Mouse (Mus musculus) spleen, adult 2 months (tissue): ENCODE measurements around the gene Crybg2.

ENCODE experiments used
- CTCF ChIP-seq: fragments of 200-500 bp; IDR thresholded peaks from 2 replicates; pipeline ENCODE4 v1.5.1; 2011; ENCODE audit warnings: mild to moderate bottlenecking, inconsistent platforms; ENCODE audit not compliant: insufficient read depth, insufficient read length, insufficient replicate concordance; ENCODE audit errors: extremely low read depth
- POLR2A ChIP-seq: fragments of 200-500 bp; IDR thresholded peaks from 2 replicates; pipeline ENCODE4 v1.6.1; 2011; ENCODE audit warnings: low read depth, low read length, inconsistent platforms

DNA sequence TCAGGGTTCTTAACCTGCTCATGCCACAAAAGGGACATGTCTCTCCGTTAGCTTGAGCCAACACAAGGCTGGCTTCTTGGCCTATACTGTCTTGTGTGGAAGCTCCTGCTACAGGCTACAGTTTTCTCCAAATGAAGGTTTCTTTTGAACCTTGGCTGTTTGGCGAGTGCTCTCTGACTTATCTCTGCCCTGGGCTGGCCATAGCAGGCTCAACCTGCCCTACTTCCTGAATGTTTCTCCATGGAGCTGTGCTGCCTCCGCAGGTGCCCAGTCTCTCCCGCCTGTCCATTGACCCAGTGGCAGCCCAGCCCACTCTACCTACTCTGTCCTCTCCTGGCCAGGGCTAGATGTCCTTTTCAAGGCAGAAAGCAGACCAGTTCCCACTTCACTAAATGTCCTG lies 60.3 kb downstream of the Crybg2 start:
- TF ChIP-seq CTCF (no peak), POLR2A (no peak)
